ENCODE assay signal across 8 mouse cellular contexts in the genomic region with DNA sequence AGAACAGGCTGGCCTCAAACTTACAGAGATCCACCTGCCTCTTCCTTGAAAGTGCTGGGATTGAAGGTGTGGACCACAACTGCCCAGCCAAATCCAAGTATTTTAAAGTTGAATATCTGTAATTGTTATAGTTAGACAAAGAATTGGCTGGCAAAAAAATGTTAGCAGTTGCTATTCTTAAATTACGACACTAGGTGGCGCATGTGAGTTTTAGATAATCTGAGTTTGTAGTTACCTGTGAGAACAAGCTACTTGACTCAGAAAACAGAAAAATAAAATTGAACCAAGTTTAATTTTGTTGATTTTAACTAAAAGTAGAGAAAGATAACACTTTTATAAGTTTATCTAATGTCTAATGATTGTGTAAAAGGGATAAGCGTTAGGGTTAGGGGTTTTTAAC.
DNase-seq lines count a peak whose midpoint lies in the region; ATAC-seq and TF ChIP-seq lines count a peak whose summit lies in the region.

No protein-coding gene starts in this region.

- H3K27me3 ChIP-seq in forebrain, embryonic 15.5 days: 0 out of 2 replicates have a peak, but pooled peaks cover 5% of the 10 kb centered on the region
- no peaks in the 10 kb centered on the region; the same call in 1 of the 2 replicates for H3K27me3 ChIP-seq in forebrain, embryonic 16.5 days (replicated peaks; ENCODE audit: control insufficient read depth, insufficient read depth, low read length)
- no peaks in the 10 kb centered on the region for H3K27me3 ChIP-seq in liver, postnatal 0 days (ENCODE audit: insufficient read depth, low read length)
- 0 out of 2 replicates have a peak, but pooled peaks cover 6% of the 10 kb centered on the region for H3K27me3 ChIP-seq in liver, embryonic 12.5 days (replicated peaks)

- H3K9ac ChIP-seq in forebrain, embryonic 15.5 days (replicated peaks): no peak overlapping the region
- no peak overlapping the region for H3K9ac ChIP-seq in forebrain, embryonic 16.5 days (replicated peaks; ENCODE audit: low read depth, low read length)
- no peak overlapping the region for H3K9ac ChIP-seq in liver, postnatal 0 days (replicated peaks)
- H3K9ac ChIP-seq in liver, embryonic 12.5 days: no peak overlapping the region

- no peak for TF ChIP-seq EP300 in liver, postnatal 0 days (IDR thresholded peaks at IDR 0.05; ENCODE audit: low read depth)

- H3K9me3 ChIP-seq in forebrain, embryonic 15.5 days: no peaks in the 10 kb centered on the region
- no peaks in the 10 kb centered on the region for H3K9me3 ChIP-seq in forebrain, embryonic 16.5 days (ENCODE audit: control insufficient read depth, low read length)
- H3K9me3 ChIP-seq in liver, postnatal 0 days (ENCODE audit: low read length): no peaks in the 10 kb centered on the region
- H3K9me3 ChIP-seq in liver, embryonic 12.5 days (replicated peaks): no peaks in the 10 kb centered on the region

- no peaks in the 10 kb centered on the region for H3K36me3 ChIP-seq in forebrain, embryonic 15.5 days
- H3K36me3 ChIP-seq in forebrain, embryonic 16.5 days (ENCODE audit: control insufficient read depth, insufficient read depth): no peaks in the 10 kb centered on the region
- H3K36me3 ChIP-seq in liver, postnatal 0 days (replicated peaks; ENCODE audit: insufficient read depth, low read length): no peaks in the 10 kb centered on the region
- no peaks in the 10 kb centered on the region for H3K36me3 ChIP-seq in liver, embryonic 12.5 days

- peak; percentile 67 for TF ChIP-seq CTCF in liver, postnatal 0 days (IDR thresholded peaks at IDR 0.05; ENCODE audit: low read depth)

- no peaks in the 10 kb centered on the region for H3K4me1 ChIP-seq in forebrain, embryonic 15.5 days
- no peaks in the 10 kb centered on the region for H3K4me1 ChIP-seq in forebrain, embryonic 16.5 days (replicated peaks; ENCODE audit: control insufficient read depth, insufficient read depth, low read length)
- H3K4me1 ChIP-seq in liver, postnatal 0 days (ENCODE audit: insufficient read depth): no peaks in the 10 kb centered on the region
- H3K4me1 ChIP-seq in liver, embryonic 12.5 days: no peaks in the 10 kb centered on the region

- H3K4me2 ChIP-seq in forebrain, embryonic 15.5 days (replicated peaks): no peak overlapping the region
- H3K4me2 ChIP-seq in forebrain, embryonic 16.5 days (ENCODE audit: low read length): no peak overlapping the region
- H3K4me2 ChIP-seq in liver, postnatal 0 days (ENCODE audit: low read depth, low read length): no peak overlapping the region
- no peak overlapping the region for H3K4me2 ChIP-seq in liver, embryonic 12.5 days

- H3K4me3 ChIP-seq in forebrain, embryonic 15.5 days: no peak overlapping the region
- H3K4me3 ChIP-seq in forebrain, embryonic 16.5 days (replicated peaks; ENCODE audit: low read length): no peak overlapping the region
- no peak overlapping the region for H3K4me3 ChIP-seq in liver, postnatal 0 days (ENCODE audit: low read depth, low read length)
- H3K4me3 ChIP-seq in liver, embryonic 12.5 days: no peak overlapping the region

- WGBS in forebrain, embryonic 15.5 days: 8% methylated on average over 3 of the region's 3 CpGs
- 12% methylated on average over 3 of the region's 3 CpGs for WGBS in forebrain, embryonic 16.5 days
- WGBS in liver, postnatal 0 days (ENCODE audit: insufficient replicate concordance): 10% methylated on average over 3 of the region's 3 CpGs
- 10% methylated on average over 3 of the region's 3 CpGs for WGBS in liver, embryonic 12.5 days (ENCODE audit: insufficient replicate concordance)

- 0 out of 2 replicates have a peak, but pooled peaks have one; percentile 13 for ATAC-seq in forebrain, embryonic 15.5 days (replicated peaks)
- no peak for ATAC-seq in forebrain, embryonic 16.5 days
- ATAC-seq in liver, postnatal 0 days: no peak
- ATAC-seq in liver, embryonic 12.5 days: no peak
- ATAC-seq in megakaryocyte progenitor cell, adult 5-6 weeks (replicated peaks; ENCODE audit: poor library complexity): 0 out of 2 replicates have a peak, but pooled peaks have one; percentile 39

- DNase-seq in liver, postnatal 0 days: no peak
- DNase-seq in ZHBTc4 (ENCODE audit: low read depth, low spot score): peak; percentile 52
- DNase-seq in urinary bladder, adult 18-20 months (ENCODE audit: low spot score in 2 of 2): no peak
- DNase-seq in frontal cortex, postnatal 25 days (ENCODE audit: low spot score in 2 of 2): no peak

- H3K27ac ChIP-seq in forebrain, embryonic 15.5 days (replicated peaks): no peak overlapping the region
- H3K27ac ChIP-seq in forebrain, embryonic 16.5 days (ENCODE audit: low read length): no peak overlapping the region
- no peak overlapping the region for H3K27ac ChIP-seq in liver, postnatal 0 days (ENCODE audit: low read depth)
- H3K27ac ChIP-seq in liver, embryonic 12.5 days: no peak overlapping the region

Comparison
In these comparisons a context has a peak if more than half of its experiments do, and no peak if none do; other contexts are left out.
1. ATAC-seq: peak in forebrain, embryonic 15.5 days (single experiment) and megakaryocyte progenitor cell, adult 5-6 weeks (single experiment); none in forebrain, embryonic 16.5 days (single experiment), liver, postnatal 0 days (single experiment) and liver, embryonic 12.5 days (single experiment).